Mouse (Mus musculus) heart, embryonic 16.5 days (tissue): ENCODE measurements around the gene Brwd1. TPM values are rescaled to one million over a fixed set of nuclear protein-coding genes. Genes with fewer than 3 reads are reported as not detected.

Source experiments
- ATAC-seq: fragments of 200-750 bp; cut with Nextera tagmentation; replicated peaks from 2 replicates; pipeline ENCODE4 v1.8.0; 2017; ENCODE audit warnings: moderate number of reproducible peaks; ENCODE audit not compliant: insufficient read depth, low FRiP score; ENCODE audit errors: extremely low read depth
- H3K27ac ChIP-seq: fragments of 300-500 bp; sonication (generic); 2 replicates; pipeline ENCODE4 v1.5.1; 2014; ENCODE audit warnings: mild to moderate bottlenecking, low read length, control low read depth, moderate library complexity
- H3K27me3 ChIP-seq: fragments of 300-500 bp; sonication (generic); 2 replicates; pipeline ENCODE4 v1.6.1; 2014; ENCODE audit warnings: low read length, mixed read lengths; ENCODE audit not compliant: control insufficient read depth, insufficient read depth
- H3K36me3 ChIP-seq: fragments of 300-500 bp; sonication (generic); 2 replicates; pipeline ENCODE4 v1.6.1; 2014; ENCODE audit not compliant: control insufficient read depth, insufficient read depth
- H3K4me1 ChIP-seq: fragments of 300-500 bp; sonication (generic); 2 replicates; pipeline ENCODE4 v1.6.1; 2014; ENCODE audit warnings: low read length, mixed read lengths; ENCODE audit not compliant: control insufficient read depth, insufficient read depth
- H3K4me2 ChIP-seq: fragments of 300-500 bp; sonication (generic); 2 replicates; pipeline ENCODE4 v1.6.1; 2014; ENCODE audit warnings: low read depth, mild to moderate bottlenecking, control low read depth, low read length
- H3K4me3 ChIP-seq: fragments of 300-500 bp; sonication (generic); 2 replicates; pipeline ENCODE4 v1.5.1; 2014; ENCODE audit warnings: mild to moderate bottlenecking, control low read depth, low read length
- H3K9ac ChIP-seq: fragments of 300-500 bp; sonication (generic); 2 replicates; pipeline ENCODE4 v1.6.1; 2014; ENCODE audit warnings: low read length, control low read depth
- H3K9me3 ChIP-seq: fragments of 300-500 bp; sonication (generic); replicated peaks from 2 replicates; pipeline ENCODE4 v1.6.1; 2016; ENCODE audit warnings: low read length; ENCODE audit not compliant: control insufficient read depth
- WGBS: fragments of 180-500 bp; shearing (Covaris S2); extraction: QIAGEN DNeasy Blood & Tissue Kit; methylation state at CpG from one replicate; pipeline ENCODE4 v1.1.7; 2014; 5-methylcytosine and 5-hydroxymethylcytosine counted together
- polyA plus RNA-seq: library from polyadenylated mRNA; unstranded; fragments of >200 nt; fragmentation: Nextera tagmentation; extraction: Ambion mirVana; gene quantifications from 2 replicates; pipeline ENCODE4 v1.2.1, GENCODE M21; 2015

The Brwd1 gene
- polyA plus RNA-seq = 67.4 and 68.3 TPM in 2 replicates

DNA sequence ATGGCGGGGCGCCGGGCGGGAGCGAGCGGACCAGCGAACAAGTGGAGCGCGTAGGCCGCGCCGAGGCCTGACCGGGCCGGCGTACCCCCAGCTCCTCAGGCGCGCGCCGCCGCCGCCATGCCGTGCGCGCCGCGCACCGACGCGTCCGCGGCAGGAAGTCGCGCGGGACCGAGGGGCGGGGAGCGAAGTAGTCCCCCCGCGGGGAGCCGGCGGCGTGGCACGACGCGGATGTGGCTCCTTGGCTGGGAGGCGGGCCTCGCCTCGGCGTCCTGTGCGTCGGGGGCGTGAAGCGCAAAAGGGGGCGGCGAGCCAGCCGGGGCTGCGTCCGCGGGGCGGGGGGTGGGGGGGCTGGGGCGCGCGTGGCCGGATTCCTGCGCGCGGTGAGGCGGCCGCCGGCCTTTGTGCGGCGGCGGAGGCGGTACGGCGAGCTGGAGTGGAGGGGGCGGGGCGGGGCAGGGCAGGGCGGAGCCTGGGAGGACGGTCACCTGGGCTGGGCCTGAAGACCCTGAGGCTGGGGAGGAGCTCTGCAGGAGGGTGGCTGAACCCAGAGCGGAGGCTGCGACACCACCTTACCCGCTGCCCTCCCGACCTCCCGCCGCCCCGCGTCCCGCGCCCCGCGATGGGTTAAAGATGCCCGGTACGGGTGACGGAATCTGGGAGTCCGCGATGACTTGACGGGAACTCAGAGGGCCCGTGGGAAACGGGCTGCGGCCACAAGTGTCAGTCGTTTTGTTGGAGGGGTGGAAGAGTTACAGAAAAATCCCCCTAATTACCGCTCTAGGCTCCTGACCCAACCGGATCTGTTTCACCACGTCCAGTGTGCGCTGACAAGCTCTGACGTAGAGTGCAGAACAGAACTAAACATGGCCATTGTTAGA, at the start of gene Brwd1:
Brwd1 (minus strand) TSS at position 226 of the 878 bp plus-strand sequence.
- WGBS = under 1% methylated on average over 86 of the region's 107 CpGs
- Histone ChIP-seq H3K9ac (peak within 1 kb of the TSS; percentile 97), H3K9me3 (no peaks in the 10 kb centered on the region), H3K36me3 (peaks cover 4% of the 10 kb centered on the region; the same call in 1 of the 2 replicates), H3K4me2 (peak within 1 kb of the TSS; percentile 72), H3K4me3 (peak within 1 kb of the TSS; percentile 91), H3K27ac (peak within 1 kb of the TSS; percentile 98), H3K4me1 (peaks cover 18% of the 10 kb centered on the region), H3K27me3 (no peaks in the 10 kb centered on the region)
- peak; percentile 85 for ATAC-seq

DNA sequence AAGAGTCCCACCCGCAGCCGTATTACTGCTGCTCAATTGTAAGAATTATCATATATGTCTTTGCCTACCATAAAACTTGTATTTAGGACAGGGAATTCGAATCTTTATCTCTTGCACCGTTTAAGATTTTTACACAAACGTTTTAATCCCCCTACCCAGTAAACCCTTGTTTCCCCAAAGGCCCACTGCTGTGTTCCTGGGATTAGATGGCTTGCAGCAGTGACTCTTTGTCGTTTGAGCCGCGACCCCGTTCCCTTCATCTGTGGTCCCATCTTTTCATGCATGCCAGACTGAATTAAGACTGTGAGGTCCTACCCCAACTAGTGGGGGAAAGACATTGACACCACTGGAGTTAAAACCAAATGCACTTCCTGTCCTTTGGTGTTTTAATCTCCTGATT, 46.1 kb upstream of the Brwd1 start:
- H3K27me3 ChIP-seq = no peaks in the 10 kb centered on the region
- H3K27ac ChIP-seq = peak overlapping the region; percentile 98
- peak overlapping the region; percentile 83 for H3K4me3 ChIP-seq
- H3K4me1 ChIP-seq = peaks cover 23% of the 10 kb centered on the region
- H3K36me3 ChIP-seq = peaks cover 24% of the 10 kb centered on the region
- ATAC-seq = no peak
- 3% methylated on average over 9 of the region's 9 CpGs for WGBS
- H3K9ac ChIP-seq = peak overlapping the region; percentile 88
- no peaks in the 10 kb centered on the region for H3K9me3 ChIP-seq
- H3K4me2 ChIP-seq = peak overlapping the region; percentile 77

DNA sequence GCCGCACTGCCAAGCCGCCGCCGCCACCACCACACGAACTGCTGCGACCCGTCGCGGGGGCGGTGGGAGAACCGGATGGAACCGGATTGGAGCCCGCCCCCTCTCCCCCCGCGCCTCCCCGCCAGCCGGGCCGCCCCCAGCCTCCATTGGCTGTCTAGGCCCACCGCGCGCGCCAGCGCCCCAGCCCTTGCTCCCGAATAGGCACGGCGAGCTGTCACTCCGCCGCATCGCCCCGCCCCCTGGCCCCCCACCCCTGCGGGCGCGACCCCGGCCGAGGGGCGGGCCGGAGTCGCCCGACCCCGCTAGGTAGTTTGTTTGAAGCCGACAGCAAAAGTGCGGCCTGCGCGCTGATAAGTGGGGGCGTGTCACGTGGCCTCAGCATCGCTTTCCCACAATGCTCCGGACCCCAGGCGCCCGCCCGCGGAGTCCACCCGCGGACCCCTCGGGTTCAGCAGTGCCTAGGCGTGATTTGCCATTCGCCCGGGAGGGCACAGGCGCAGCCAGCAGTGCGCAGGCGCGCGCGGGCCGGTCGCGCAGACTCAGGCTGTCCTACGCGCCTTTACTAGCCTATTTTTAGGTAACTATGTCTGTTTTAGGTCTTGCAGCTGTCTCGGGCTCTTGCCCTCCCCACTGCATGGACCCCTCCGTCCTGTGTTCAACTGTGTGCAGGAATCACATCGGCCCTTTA, 45.5 kb upstream of the Brwd1 start, which contains the start of gene Hmgn1:
Hmgn1 (minus strand) TSS at position 73 of the 688 bp plus-strand sequence.
- no peaks in the 10 kb centered on the region for H3K9me3 ChIP-seq

DNA sequence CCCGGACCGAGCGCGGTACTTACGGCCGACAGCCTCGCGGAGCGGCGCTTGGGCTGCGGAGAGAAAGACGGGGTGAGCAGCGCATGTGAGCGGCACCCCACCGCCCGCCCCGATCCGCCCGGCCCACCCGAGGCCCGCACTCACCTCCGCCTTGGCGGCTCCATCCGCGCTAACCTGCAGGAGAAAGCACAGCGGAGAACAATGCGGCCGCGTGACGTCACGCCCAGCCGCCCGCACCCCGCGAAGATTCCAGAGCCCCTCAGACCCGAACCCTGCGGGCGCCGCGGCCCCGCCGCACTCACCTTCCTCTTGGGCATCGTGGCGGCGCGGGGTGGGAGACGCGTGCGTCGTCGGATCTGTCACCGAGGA, 44.9 kb upstream of the Brwd1 start:
- peak overlapping the region; percentile 98 for H3K9ac ChIP-seq
- H3K27me3 ChIP-seq = no peaks in the 10 kb centered on the region
- peak overlapping the region; percentile 77 for H3K4me2 ChIP-seq
- peaks cover 35% of the 10 kb centered on the region for H3K36me3 ChIP-seq
- ATAC-seq = peak; percentile 28
- peak overlapping the region; percentile 83 for H3K4me3 ChIP-seq
- H3K4me1 ChIP-seq = peaks cover 23% of the 10 kb centered on the region
- H3K27ac ChIP-seq = peak overlapping the region; percentile 97
- H3K9me3 ChIP-seq = no peaks in the 10 kb centered on the region
- WGBS = under 1% methylated on average over 42 of the region's 52 CpGs

More for the DNA sequence above, 45.5 kb upstream of the Brwd1 start, which contains the start of gene Hmgn1:
- peak; percentile 97 for ATAC-seq
- peak within 1 kb of the TSS; percentile 77 for H3K4me2 ChIP-seq
- H3K27ac ChIP-seq = peak within 1 kb of the TSS; percentile 98
- H3K27me3 ChIP-seq = no peaks in the 10 kb centered on the region
- H3K36me3 ChIP-seq = peaks cover 30% of the 10 kb centered on the region
- peaks cover 23% of the 10 kb centered on the region for H3K4me1 ChIP-seq
- peak within 1 kb of the TSS; percentile 83 for H3K4me3 ChIP-seq
- under 1% methylated on average over 58 of the region's 72 CpGs for WGBS
- peak within 1 kb of the TSS; percentile 98 for H3K9ac ChIP-seq

DNA sequence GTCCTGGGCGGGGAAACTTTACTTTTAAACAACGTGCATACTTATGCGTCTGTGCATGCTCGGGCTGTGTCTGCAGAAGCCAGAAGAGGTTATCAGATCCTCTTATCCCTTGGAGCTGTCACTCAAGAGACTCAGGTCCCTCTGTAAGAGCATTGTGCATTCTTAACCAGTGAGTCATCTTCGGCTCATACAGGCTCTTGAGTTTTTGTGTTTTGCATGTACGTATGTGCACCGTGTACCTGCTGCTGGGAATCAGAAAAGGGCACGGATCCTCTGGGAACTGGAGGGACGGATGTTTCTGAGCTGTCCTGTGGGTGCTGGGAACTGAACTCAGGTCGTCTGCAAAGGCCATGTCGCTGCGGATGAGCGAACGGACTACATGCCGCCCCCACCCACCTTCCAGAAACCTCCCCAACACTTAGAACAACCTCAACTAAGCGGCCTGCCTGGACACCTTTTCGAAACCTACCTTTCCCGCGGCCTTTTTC, 44.4 kb upstream of the Brwd1 start:
- WGBS = 2% methylated on average over 19 of the region's 19 CpGs
- H3K9me3 ChIP-seq = no peaks in the 10 kb centered on the region
- H3K27ac ChIP-seq = peak overlapping the region; percentile 97
- peaks cover 37% of the 10 kb centered on the region for H3K36me3 ChIP-seq
- peak overlapping the region; percentile 83 for H3K4me3 ChIP-seq
- ATAC-seq = no peak
- peak overlapping the region; percentile 98 for H3K9ac ChIP-seq
- no peaks in the 10 kb centered on the region for H3K27me3 ChIP-seq
- H3K4me2 ChIP-seq = peak overlapping the region; percentile 77
- peaks cover 23% of the 10 kb centered on the region for H3K4me1 ChIP-seq

DNA sequence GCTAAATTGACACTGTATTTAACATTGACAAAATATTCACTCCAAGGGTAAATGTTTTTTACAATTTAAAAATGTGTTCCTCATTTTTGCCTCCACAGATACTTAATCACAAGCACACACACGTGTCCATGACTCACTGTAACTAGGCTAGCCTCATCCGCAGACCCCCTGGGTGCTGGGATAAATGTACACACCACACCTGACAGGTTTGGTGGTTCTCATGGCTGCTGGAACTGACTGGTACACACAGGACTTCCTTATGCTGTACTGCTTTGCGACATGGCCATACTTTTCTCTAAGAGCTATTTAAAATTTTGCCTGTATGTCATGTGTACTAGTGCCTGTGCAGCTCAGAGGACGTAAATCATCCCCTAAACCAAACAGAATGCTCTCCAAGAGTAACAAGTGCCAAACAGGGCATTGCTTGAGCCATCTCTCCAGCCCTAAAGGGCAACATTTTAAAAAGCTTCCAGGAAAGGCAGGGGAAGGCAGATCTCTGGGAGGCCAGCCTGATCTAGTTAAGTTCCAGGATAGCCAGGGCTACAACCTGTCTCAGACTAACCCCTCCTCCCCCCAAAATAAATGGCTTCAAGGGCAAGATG, 37.8 kb upstream of the Brwd1 start:
- no peak overlapping the region for H3K4me3 ChIP-seq
- no peak overlapping the region for H3K4me2 ChIP-seq
- 68% methylated on average over 4 of the region's 4 CpGs for WGBS
- H3K4me1 ChIP-seq = peaks cover 3% of the 10 kb centered on the region
- ATAC-seq = no peak
- no peak overlapping the region for H3K9ac ChIP-seq
- peaks cover 34% of the 10 kb centered on the region for H3K36me3 ChIP-seq
- no peaks in the 10 kb centered on the region for H3K27me3 ChIP-seq
- no peak overlapping the region for H3K27ac ChIP-seq
- H3K9me3 ChIP-seq = no peaks in the 10 kb centered on the region

DNA sequence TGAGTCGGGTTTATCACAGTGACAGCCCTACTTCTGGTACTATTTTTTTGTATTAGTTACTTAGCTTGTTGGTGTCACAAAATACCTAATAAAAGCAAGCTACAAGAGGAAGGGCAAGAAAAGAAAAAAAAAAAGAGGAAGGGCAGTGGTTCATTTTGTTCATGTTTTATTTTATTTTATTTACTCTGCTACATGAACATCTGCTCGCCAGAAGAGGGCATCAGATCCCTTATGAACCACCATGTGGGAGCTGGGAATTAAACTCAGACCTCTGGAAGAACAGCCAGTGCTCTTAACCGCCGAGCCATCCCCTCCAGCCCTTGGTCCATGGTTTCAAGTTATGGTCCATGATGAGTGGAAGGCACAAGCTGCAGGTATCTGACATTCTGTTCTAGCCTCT, 32.4 kb upstream of the Brwd1 start:
- Histone ChIP-seq H3K36me3 (no peaks in the 10 kb centered on the region), H3K27me3 (no peaks in the 10 kb centered on the region), H3K4me3 (no peak overlapping the region), H3K9me3 (no peaks in the 10 kb centered on the region), H3K4me2 (no peak overlapping the region), H3K27ac (no peak overlapping the region), H3K9ac (no peak overlapping the region), H3K4me1 (peaks cover 2% of the 10 kb centered on the region; the same call in 1 of the 2 replicates)
- ATAC-seq = no peak
- WGBS = 52% methylated on average over 4 of the region's 4 CpGs

DNA sequence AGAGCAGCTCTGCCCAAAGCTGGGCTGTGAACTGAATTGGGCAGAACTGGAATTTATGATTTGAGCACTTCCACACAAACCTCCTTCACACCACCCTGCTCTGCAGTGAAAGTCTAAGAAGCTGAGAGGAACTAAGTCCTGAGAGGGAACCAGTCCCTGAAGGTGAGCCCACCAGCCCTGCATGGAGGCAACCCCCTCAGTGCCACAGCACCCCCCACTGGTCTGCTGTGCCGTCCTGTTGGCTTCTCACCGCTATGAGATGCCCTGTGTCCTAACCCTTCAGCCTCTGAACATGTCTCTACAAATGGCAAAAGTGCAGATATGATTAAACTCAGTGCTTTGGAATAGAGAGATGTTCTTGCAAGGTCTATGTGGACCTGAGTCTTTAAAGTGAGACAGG, 30.4 kb upstream of the Brwd1 start:
- ATAC-seq = no peak
- no peaks in the 10 kb centered on the region for H3K9me3 ChIP-seq
- no peaks in the 10 kb centered on the region for H3K36me3 ChIP-seq
- H3K4me1 ChIP-seq = peaks cover 2% of the 10 kb centered on the region; the same call in 1 of the 2 replicates
- H3K4me3 ChIP-seq = no peak overlapping the region
- H3K4me2 ChIP-seq = no peak overlapping the region
- H3K27ac ChIP-seq = no peak overlapping the region
- 39% methylated on average over 2 of the region's 2 CpGs for WGBS
- H3K9ac ChIP-seq = no peak overlapping the region
- no peaks in the 10 kb centered on the region for H3K27me3 ChIP-seq
